Mouse (Mus musculus) Patski (cell line): Measurements from ENCODE around the gene Kap. TPM values are rescaled to one million over a fixed set of nuclear protein-coding genes. Genes with fewer than 3 reads are reported as not detected.
"Not testable (repeated sequence)": the region's sequence is repeated elsewhere in the genome, so short reads cannot be mapped to it uniquely, and the experiment has no call there.

Source experiments
- ATAC-seq: fragments of 100-300 bp; one replicate; pipeline ENCODE4 v1.8.0; 2021
- CTCF ChIA-PET: fragments of 350-600 bp; sonication (Branson Sonifier 250); formaldehyde crosslinking; loops from one replicate; lab custom pipeline; 2022; ENCODE audit warnings: inconsistent platforms; lab: Charles Lee
- POLR2A ChIA-PET: fragments of 350-600 bp; sonication (Branson Sonifier 250); formaldehyde crosslinking; loops from one replicate; lab custom pipeline; 2022; ENCODE audit warnings: antibody characterized with exemption, inconsistent platforms; lab: Charles Lee
- DNase-seq: peaks from one replicate; pipeline ENCODE4 v3.0.0-alpha.2; 2011; ENCODE audit warnings: low read depth, low spot score
- H3K27me3 ChIP-seq: fragments of 371-371 bp; one replicate; pipeline ENCODE4 v1.5.1; 2021
- CTCF ChIP-seq: fragments of 100-300 bp; IDR thresholded peaks from one replicate; pipeline ENCODE4 v1.5.1; 2021
- in situ Hi-C: fragments of 300-500 bp; cut with MboI; formaldehyde crosslinking; loops from 3 replicates; pipeline ENCODE4 v1.11.1; 2018; ENCODE audit warnings: low pct_unique_long_range_greater_than_20kb, mixed read lengths
- polyA plus RNA-seq: library from polyadenylated mRNA; unstranded; gene quantifications from one replicate; pipeline ENCODE4 v1.2.3, GENCODE M21; 2021

Gene Kap
- polyA plus RNA-seq = not detected

GRCm38 (mm10) chr6:133853526-133853925 is at the start of gene Kap:
TSS of gene Kap (minus strand) at chr6:133853762.
- in situ Hi-C loops = no loop called here
- CTCF ChIA-PET = no interaction called here
- DNase-seq (no peak), ATAC-seq (no peak)
- no peaks in the 10 kb centered on the region for H3K27me3 ChIP-seq
- POLR2A ChIA-PET = no interaction called here
- TF ChIP-seq CTCF = no peak

DNA sequence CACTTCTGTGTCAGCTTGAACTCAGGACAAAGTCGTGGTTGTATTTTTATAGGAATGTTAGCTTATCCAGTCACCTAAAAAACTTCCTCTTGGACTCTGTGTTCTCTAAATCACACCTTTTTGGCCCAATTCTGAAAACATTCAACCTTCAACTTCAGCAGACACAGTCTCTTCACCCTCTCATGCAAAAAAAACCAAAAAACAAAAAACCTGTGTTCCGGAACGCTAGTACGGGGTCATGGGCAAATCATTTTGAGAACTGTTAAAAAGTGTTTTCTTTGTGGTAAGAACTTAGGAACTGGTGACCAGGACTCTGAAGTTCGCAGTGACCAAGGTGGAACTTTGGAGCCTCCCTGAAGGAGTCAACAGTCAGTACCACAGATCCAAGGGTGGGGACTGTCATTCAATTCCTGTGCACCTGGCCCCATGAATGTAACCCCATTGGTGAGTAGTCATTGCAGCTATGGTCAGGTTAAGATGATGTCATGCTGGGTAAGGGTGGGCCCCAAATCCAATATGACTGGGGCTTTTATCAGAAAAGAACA is 32.4 kb upstream of the Kap start:
- TF ChIP-seq CTCF = no peak
- DNase-seq = no peak
- H3K27me3 ChIP-seq = no peaks in the 10 kb centered on the region
- POLR2A ChIA-PET = no interaction called here
- CTCF ChIA-PET = no interaction called here
- ATAC-seq = no peak
- in situ Hi-C loops = no loop called here

DNA sequence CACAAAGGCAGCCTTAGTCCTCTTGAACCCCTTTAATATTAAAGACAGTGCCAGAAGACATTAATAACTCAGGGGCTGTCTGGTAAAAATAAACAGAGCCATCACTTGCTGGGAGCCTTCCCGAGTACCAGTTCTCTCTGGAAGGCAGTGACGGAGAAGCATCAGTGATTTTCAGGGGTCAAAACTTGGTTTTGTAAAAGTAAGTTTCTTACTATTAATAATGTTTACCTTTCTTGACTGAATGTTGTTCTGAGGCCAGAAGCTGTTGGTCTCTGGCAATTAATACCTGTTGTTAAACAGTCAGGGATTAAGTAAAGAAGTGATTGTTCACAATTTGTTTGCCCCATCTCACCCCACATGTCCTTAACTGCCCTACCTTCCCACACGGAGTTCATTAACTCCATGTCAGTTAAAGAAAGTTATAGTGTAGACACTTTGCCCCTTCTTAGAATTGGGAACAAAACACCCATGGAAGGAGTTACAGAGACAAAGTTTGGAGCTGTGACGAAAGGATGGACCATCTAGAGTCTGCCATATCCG is 30.0 kb upstream of the Kap start:
- no peak for ATAC-seq
- no peak for TF ChIP-seq CTCF
- in situ Hi-C loops = no loop called here
- DNase-seq = no peak
- H3K27me3 ChIP-seq = no peaks in the 10 kb centered on the region
- CTCF ChIA-PET = no interaction called here
- POLR2A ChIA-PET = no interaction called here

DNA sequence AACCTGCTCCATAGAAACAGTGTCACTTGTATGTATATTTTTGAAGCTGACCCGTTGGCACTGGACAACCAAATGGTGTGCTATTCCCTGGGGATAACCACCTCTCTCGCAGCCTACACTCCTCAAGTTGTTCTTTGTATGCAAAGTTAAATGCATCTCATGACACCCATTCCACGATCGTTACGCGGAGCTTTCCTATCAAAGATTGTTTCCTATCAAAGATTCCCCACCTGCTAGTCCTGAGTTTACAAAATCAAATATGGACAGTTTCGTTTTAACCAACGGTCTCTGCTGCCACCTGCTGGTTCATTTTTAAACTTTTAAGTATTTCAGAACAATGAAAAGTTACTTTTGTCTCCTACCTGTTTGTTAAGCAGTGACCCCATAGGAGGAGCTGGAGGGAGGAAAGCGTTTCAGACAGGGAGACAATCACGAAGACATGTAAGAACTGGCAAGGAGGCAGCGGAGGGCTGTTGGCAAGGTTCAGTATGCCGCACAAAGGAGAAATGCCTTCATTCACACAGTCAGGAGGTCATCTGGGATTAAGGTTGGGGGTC is 22.4 kb upstream of the Kap start:
- in situ Hi-C loops = no loop called here
- ATAC-seq (no peak), DNase-seq (no peak)
- POLR2A ChIA-PET = no interaction called here
- peak; percentile 58 for TF ChIP-seq CTCF
- CTCF ChIA-PET = interaction anchor here (0.7 kb wide), 1 partner anchor 97 kb away, joined by 3 read pairs; no protein-coding TSS in a partner anchor
- H3K27me3 ChIP-seq = no peaks in the 10 kb centered on the region

GRCm38 (mm10) chr6:133872667-133873066 is 19.1 kb upstream of the Kap start:
- H3K27me3 ChIP-seq = no peaks in the 10 kb centered on the region
- DNase-seq = no peak
- in situ Hi-C loops = no loop called here
- CTCF ChIA-PET = no interaction called here
- TF ChIP-seq CTCF = no peak
- ATAC-seq = no peak
- POLR2A ChIA-PET = no interaction called here

GRCm38 (mm10) chr6:133871131-133871530 is 17.6 kb upstream of the Kap start:
- CTCF ChIA-PET = no interaction called here
- POLR2A ChIA-PET = no interaction called here
- ATAC-seq (no peak), DNase-seq (no peak)
- TF ChIP-seq CTCF = no peak
- in situ Hi-C loops = no loop called here
- H3K27me3 ChIP-seq = peaks cover 4% of the 10 kb centered on the region

GRCm38 (mm10) chr6:133868381-133868780 is 14.8 kb upstream of the Kap start:
- ChIA-PET POLR2A (no interaction called here), CTCF (no interaction called here)
- no peak for TF ChIP-seq CTCF
- H3K27me3 ChIP-seq = peaks cover 4% of the 10 kb centered on the region
- DNase-seq = no peak
- no peak for ATAC-seq
- in situ Hi-C loops = no loop called here

DNA sequence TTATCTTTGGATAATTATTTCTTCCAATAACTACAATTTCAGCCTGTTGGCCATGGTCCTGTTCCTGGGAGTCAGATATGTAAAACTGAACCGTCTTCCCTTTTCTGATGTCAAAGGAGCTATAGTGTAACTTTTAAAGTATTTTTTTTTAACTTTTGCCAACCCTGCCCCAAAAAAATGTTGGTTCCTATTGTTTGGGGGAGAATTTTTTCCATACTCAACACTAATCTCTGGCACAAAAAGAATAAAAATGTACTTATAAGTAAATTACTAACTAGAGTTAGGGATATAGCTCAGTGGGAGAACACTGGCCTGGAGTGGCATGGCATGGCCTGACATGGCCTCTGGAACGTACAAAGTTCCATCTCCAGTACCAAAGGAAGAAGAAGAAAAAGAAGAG is 2.3 kb upstream of the Kap start:
- in situ Hi-C loops = no loop called here
- ChIA-PET POLR2A (no interaction called here), CTCF (no interaction called here)
- H3K27me3 ChIP-seq = no peaks in the 10 kb centered on the region
- TF ChIP-seq CTCF = no peak
- DNase-seq (no peak), ATAC-seq (no peak)

DNA sequence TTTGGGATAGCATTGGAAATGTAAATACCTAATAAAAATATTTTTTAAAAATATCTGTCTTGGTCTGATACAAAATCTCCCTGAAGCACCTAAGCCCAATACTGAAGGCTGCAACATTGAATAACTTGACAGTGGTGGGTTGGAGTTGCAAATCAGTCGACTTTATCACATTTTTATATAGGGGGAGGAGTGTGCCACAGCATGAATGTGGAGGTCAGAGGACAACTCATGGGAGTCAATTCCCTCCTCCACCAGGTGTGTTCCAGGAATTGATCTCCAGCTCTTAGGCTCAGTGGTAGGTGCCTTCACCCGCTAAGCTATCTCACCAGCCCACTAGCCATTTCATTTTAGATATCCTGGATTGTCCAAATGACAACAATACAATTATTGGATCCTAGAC is 4.2 kb downstream of the Kap start:
- ChIA-PET CTCF (no interaction called here), POLR2A (no interaction called here)
- DNase-seq (no peak), ATAC-seq (no peak)
- in situ Hi-C loops = no loop called here
- H3K27me3 ChIP-seq = no peaks in the 10 kb centered on the region
- no peak for TF ChIP-seq CTCF

- H3K27me3 ChIP-seq, in situ Hi-C loops, POLR2A ChIA-PET: not testable (repeated sequence)
Measured at GRCm38 (mm10) chr6:133848861-133849260, 4.7 kb downstream of the Kap start.

GRCm38 (mm10) chr6:133838296-133838995 is 15.1 kb downstream of the Kap start:
- H3K27me3 ChIP-seq, ATAC-seq, DNase-seq, CTCF ChIA-PET, POLR2A ChIA-PET, in situ Hi-C loops: not testable (repeated sequence)

More at GRCm38 (mm10) chr6:133848861-133849260, 4.7 kb downstream of the Kap start:
- ATAC-seq, CTCF ChIA-PET, DNase-seq: not testable (repeated sequence)
